Mouse (Mus musculus) left cerebral cortex, adult 8-10 months (tissue): Measurements from ENCODE around the gene Hmgcr. TPM values are rescaled to one million over a fixed set of nuclear protein-coding genes. Genes with fewer than 3 reads are reported as not detected.

Source experiments
- DNase-seq, 2 experiments: peaks; one replicate each; pipeline ENCODE4 v3.0.0; 2022; ENCODE audit warnings: low spot score in 2 of 2
- total RNA-seq, 4 experiments: library from RNA; stranded (reverse); gene quantifications; 2 replicates each; pipeline ENCODE4 v1.2.4; 2022

Gene Hmgcr
- 100 to 1,000 TPM; 129 to 171 (median 150) TPM for total RNA-seq

DNA sequence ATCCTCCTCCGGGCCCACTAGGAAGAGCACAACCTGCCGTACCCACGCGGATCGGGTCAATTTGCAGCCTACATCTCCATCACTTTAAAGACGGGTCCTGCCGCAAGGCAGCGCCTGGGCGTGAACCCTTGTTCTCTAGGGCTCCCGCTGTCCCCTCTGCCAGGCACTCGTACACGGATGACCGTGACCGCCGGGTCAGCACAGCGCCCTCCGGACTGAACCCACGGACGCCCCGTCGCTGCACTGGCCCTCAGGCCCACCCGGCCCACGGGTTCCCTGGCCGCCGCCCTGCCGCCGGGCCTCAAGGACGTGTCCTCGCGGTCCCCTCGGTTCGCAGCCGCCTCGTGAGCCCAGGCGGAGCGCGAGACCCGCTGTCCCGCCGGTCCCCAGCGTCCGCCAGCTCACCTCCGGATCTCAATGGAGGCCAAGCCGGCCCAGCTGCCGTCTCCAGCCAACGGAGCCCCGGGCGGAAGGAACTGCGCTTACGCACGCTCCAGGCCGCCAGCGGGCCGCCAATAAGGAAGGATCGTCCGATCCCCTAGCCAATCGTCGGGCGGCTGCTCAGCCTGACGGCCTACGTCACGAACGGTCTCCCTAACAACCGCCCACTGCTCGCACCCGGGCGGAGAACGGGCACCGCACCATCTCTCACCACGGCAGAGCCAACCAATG, at the start of gene Hmgcr:
Gene Hmgcr, minus strand, starts transcription at position 531 of the 672 bp plus-strand sequence.
- peak; percentile 97 to 99 for DNase-seq

DNA sequence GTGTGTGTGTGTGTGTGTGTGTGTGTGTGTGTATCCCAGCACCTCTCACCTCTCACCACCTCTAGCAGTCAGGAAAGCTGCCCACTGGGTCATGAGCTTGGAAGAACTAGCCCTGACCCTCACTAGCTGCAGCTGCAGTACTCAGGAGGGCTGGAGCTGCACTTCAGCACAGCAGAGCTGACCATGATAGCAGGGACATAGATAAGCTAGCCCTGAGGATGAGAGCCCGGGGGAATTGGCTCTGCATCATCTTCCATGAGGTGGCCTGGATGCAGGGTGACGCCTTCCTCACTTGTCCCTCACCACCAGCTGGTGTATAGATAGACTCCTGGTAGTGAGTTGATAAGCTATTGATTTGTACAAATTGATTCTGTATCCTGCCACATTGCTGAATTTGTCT, 49.3 kb upstream of the Hmgcr start:
- DNase-seq, result no peak

DNA sequence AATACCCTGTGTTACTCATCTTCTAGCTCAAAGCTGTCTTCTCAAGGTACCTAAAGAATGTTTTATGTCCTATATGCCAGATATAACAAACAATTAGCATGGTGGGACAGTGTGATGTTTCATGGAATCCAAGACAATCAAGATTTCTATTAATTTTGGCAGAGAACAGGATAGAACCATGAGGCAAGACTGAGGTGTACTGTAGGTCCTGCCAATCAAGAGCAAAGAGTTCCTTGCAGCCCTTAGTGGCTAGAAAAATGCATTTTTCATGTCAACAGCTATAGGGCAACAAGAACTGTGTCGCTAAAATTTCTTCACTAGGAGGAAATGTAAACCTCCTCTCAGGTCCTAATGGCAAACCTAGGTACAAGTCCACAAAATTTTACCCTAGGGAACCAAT, 47.1 kb upstream of the Hmgcr start:
- no peak for DNase-seq

DNA sequence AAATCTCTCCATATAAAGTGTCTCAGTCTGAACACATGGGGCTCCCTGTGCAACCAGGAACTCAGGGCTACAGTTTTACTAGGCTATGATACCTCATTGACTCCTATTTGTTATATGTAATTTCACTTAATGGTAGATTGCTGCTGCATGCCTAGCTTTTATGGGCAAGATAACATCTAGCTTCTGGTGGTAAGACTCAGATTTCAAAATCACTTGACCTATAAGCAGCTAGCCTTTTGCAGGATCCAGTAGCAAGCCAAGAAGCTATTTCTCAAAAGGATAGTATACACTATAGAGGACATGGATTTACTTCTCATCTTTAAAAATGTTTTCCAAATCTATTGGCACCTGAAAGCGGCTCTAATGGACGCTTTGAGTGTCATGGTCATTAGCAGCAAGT, 45.6 kb upstream of the Hmgcr start:
- DNase-seq, result no peak

DNA sequence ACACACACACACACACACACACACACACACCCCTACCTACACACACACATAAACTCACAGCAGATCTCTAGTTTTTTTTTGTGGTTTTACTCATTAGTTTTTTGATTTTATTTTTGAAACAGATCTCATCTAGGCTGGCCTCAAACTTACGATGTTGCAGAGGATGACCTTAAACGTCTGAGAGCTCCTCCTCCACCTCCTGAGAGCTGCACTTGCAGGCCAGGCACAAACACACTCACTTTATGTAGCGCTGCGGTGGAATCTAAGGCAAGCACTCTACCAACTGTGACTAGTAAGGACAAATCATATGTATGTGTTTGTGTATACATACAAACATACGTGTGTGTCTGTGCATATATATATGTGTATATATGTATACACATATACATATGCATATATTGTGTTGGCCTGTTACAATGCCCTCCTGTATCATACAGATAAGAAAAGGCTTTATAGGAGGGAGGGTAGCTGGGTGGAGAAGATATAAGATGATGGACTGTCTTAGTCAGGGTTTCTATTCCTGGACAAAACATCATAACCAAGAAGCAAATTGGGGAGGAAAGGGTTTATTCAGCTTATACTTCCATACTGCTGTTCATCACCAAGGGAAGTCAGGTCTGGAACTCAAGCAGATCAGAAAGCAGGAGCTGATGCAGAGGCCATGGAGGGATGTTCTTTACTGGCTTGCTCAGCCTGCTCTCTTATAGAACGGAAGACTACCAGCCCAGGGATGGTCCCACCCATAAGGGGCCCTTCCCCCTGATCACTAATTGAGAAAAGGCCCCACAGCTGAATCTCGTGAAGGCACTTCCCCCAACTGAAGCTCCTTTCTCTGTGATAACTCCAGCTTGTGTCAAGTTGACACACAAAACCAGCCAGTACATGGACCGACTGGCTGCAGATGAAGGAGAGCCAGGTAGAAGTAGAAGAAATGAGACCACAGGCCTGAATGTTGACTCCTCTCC, 38.8 kb upstream of the Hmgcr start:
- DNase-seq, result no peak

DNA sequence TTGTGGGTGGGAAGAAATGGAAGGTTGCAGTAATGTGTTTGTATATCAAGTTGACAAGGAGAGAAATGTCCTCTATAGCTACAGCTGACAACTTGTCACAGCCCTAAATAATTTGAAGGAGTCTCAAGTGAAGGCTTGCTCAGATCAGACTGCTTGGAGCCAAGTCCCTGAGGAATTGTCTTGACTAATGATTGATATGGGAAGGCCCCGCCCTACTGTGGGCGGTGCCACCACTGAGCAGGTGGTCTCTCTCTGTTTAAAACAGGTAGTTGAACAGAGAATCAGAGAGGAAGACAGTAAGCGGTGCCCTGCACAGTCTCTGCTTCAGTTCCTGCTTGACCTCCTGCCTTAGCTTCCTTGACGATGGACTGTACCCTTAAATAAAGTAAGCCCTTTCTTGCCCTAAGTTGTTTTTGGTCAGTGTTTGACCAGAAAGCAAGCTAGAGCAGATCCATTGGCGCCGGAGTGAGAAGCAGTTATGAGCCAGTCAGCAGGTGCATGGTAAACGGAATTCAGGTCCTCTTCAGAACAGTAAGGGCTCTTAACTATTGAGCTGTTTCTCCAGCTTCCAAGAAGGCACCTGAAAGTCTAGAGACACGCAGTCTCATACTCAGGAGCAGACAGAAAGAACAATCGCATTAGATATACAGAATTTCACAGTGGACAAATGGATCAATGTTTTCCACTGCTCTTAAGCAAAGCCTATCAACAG, 32.0 kb upstream of the Hmgcr start:
- DNase-seq, result no peak

DNA sequence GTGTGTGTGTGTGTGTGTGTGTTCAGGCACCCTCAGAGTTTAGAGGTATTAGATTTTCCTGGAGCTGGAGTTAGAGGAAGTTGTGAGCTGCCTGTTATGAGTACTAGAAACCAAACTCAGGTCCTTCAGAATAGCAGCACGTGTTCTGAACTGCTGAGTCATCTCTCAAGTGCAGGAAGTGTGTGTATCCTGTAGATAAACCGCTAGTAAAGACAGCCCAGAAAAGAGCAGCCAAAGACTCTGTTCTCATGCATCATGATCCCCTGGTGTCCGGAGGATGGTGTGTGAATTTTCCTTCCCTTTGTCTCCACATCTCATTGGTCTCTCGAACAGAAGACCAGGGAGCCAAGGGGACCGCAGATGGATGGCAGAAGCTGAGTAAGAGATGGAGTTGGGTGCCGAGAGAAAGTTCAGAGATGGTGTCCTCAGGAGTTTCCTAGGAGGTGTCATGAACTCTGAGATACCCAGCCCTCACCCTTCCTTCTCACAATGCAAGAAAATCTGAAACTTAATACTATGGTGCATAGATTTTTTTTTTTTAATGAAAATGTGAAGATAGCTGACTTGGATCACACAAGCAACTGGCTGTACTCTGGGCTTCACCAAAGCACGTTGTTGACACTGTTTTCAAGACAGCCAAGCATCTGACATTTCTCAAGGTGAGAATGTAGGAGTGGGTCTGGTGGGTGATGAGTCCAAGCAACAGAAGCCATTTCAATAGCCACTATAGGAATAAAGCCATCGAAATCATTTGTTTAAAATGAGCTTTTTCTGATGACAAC, 27.3 kb upstream of the Hmgcr start:
- no peak for DNase-seq

DNA sequence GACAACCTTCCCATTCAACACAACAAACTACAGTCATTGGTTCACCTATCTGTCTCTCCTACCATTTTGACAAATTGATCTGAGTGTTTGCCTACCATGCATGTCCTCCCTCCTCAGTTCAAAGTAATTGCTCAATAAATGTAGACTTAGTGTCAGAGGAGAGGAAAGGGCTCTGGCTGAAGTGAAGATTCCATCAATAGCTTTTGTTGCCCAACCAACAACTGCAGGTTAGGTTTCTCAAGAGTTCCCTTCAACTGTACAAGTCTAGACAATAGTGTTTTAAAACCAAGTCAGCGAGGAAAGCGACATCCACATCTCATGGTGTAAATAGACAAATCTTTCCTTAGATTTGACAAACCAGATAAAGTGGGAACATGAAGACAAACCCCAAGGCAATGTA, 24.7 kb upstream of the Hmgcr start:
- DNase-seq, result no peak

DNA sequence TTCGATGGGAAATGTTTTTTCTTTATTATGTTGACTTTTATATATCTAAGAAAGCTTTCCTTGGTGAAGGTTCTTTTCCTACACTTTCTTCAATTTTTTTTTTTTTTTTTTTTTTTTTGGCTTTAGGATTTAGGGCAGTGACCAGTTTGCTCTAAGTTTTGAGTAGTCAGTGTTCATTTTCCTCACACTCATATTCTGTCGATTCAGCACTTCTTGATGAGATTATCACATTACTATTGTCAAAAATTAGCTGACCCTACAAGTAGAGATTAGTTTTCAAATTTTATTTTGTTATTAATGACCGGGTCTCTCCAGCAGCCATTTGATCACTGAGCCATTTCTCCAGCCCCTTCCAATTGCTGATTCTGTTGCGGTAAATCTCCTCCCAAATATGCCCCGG, 19.2 kb upstream of the Hmgcr start:
- no peak for DNase-seq

DNA sequence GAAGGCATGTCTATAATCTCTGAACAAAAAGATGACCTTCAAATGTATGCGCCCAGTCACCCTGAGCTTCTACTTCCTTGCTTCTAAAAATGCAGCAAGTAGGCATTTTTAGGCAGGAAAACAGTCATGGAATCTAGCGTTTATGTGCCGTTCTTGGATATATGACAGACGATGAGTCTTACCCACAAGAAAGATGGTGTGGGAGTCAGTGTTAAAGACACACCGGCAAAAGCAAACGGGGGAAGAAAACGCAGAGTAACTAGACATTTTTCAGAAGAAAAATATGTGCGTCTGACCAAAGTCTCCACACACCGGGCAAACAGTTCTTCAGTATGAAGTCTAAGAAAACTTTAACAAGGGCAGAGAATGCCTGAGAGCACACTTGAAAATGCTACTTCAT, 16.5 kb upstream of the Hmgcr start:
- peak in 1 of 2 experiments; percentile 28 for DNase-seq

DNA sequence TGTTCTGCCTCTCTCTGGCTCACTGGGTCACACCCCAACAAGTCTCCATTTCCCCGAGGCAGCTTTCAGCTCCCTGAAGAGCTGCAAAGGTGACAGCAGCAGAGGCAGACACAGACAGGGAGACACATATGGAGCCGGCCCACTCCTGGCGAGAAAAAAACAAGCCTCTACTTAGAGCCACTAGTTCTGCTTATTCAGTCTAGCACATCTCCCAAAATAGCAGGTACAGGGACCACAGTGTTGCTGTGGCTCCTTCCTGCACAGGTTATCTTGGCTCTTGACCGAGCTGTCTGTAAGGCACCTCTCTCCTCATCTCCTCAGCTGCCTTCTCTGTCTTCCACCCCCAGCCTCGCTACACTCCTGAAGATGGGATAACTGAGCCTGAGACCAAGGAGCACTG, 14.0 kb upstream of the Hmgcr start:
- peak in 1 of 2 experiments; percentile 75 for DNase-seq

DNA sequence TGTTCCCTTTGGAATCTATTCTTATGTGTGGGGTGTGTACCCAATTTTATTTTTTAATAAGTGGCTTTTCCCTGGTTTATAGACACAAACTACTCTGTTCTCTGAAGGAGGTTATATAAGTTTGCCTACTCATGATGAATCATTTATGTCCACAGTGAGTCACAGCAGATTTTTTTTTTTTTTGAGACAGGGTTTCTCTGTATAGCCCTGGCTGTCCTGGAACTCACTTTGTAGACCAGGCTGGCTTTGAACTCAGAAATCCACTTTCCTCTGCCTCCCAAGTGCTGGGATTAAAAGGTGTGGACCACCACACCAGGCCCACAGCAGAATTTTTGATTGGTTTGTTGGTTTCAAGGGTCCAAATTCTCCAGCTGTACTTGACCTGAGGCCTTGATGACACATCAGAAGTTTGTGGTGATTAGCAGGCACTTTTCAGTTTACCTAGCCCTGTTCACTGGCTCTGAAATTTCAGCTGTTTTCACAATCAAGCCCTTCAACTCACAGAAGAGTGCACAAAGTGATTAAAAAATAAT, 10.4 kb upstream of the Hmgcr start:
- no peak for DNase-seq

DNA sequence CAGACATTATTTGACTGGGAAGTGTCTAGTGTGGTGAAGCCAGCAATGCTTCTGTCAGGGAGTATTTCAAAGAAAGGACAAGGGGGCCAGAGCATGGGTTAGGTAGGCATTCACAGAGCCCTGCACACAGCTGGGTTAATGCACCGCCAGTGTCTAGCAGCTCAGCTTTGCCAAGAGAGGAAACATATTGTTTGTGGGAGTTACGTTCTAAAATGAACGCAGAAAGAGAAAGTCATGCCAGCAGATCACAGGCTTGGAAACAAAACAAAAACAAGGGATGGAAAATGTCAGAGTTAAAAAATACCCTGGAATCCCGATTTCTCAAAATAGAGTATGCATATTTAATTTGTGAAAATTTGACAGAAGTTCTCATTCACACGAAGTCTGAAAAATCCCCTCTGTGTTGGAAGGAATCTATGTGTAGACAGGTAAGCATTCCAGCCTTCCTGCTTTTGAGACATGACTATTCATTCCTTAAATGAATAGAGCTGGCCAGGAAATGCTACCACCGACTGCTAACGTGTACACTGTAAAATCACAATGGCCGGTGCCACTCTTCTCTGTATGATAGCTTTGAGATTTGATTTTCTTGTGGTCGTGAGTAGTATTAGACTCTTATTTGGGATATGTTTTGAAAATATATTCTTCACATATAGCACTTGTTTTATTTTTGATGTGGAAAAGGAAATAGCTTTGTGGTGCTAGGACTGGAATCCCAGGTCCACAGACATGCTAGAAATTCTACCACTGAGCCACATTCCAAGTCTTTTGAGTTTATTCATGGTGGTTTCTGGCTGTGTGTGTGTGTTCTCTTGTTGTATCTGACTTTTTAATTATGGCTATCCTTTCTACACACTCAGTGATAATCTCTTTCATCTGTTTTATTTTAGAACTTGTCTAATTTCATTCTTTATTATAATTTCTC, 9.7 kb upstream of the Hmgcr start:
- peak in 1 of 2 experiments; percentile 63 for DNase-seq

DNA sequence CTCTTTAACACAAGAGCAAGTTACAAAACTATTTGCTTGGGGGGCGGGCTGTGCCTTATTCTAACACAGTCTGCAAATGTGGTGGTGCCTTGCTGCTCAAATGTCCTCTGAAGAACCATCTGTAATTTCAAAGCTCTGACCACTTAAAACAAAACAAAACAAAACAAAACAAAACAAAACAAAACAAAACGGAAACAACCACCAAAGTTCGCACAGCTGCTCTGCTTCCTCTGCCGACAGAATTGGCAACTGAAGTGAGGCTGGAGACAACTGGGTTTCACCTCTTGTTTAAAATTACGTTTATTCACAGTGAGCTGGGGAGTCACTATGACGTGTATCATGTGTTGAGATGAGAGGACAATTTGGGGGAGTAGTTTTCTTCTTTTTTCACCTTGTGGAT, 7.9 kb upstream of the Hmgcr start:
- no peak for DNase-seq

DNA sequence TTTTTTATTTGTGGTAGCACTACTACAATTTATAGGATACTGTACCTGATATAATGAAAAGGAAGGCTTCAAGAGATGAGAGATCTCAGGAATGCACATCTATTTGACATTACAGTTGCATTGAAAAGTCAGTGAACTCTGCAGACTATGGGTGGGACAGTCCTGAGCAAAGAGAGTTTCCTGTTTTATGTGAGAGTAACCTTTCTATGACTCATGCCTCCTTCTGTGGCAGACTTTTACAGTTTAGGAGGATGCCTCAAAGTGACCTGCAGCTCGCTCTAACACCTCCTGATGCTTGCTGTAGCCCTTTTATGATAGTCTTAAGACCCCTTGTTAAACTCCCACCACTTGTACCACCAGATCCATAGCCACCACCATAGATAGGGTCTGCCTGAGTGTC, 6.3 kb upstream of the Hmgcr start:
- no peak for DNase-seq

DNA sequence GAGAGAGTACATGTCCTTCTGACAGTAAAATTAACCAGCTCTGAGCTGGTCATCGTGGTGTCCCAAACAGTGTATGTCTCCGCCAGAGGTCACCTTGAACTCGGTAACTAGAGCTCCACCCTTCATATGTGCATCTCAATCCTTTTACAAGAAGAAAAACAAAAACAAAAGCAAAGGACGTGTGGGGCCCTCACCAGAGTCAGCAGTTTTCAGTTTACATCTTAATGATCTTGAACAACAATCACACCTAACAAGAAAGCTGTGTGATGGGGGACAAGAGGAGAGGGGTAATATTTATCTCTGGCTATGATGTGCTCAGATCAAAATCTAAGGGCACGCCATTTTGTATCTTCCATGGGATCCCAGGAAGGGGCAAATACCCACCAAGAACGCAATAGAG, 5.0 kb upstream of the Hmgcr start:
- no peak for DNase-seq

DNA sequence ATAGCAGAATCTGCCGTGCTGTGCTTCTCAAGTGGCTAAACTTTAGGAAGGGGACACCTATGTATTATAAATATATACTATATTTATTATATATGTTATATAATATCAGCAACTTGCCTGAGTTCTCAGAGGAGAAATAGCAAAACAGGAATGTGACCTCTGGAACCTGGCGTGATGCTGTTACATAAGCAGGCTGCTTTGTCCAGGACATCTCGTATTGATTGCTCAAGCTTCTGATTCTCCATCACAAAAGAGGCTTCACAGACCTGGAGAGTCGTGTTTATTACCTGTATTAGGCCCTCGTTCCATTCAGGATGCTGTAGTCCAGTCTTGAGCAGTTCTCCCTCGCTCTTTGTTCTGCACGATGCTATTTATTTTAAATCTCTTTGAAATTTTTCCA, 3.1 kb upstream of the Hmgcr start:
- no peak for DNase-seq

DNA sequence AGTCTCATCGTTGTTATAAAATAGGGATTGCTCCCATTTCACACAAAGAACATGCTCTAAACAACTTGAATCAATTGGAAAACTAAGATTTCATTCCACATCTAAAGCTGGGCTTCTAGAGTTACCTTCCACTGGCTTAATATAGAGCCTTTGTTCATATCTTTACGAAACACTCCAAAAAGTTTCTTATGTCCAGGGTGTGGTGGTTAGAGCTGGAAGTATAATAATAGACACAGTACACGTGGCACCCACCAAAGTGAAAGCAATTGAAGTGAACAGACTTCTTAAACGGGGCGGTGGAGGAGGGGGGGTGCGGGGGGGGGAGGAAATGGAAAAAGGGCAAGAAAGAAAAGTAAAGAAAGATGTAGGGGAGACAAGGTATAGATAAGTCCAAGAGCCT, 1.5 kb upstream of the Hmgcr start:
- no peak for DNase-seq

DNA sequence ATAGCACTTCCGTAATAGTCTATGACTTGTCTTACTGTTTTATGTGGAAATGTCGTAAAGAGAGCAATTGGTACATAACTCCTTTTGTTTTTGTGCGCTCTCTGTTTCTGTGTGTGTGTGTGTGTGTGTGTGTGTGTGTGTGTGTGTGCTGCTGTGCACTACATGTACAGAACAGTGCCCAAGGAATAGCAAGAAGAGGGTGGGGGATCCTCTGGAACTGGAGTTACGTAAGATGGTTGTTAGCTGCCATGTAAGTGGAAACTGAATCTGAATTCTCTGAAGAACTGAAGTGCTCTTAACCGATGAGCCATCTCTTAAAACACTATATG, 1.1 kb upstream of the Hmgcr start:
- DNase-seq, result no peak
